Mouse (Mus musculus): ENCODE measurements around the gene Exoc3l2. TPM values are rescaled to one million over a fixed set of nuclear protein-coding genes. Genes with fewer than 3 reads are reported as not detected.

Gene Exoc3l2
- polyA plus RNA-seq (2016; fragmentation: Nextera tagmentation; extraction: Ambion mirVana) = 1.2 and 1.3 TPM in 2 replicates

- Histone ChIP-seq H3K36me3 (replicated peaks) (no peaks in the 10 kb centered on the region), H3K27ac (replicated peaks) (peak within 1 kb of the TSS; percentile 85), H3K9me3 (no peaks in the 10 kb centered on the region), H3K4me1 (peaks cover 46% of the 10 kb centered on the region), H3K4me3 (peak within 1 kb of the TSS; percentile 44), H3K27me3 (replicated peaks; ENCODE audit: low read depth, poor library complexity, severe bottlenecking) (peaks cover 44% of the 10 kb centered on the region)
- no peak for DNase-seq (ENCODE audit: low spot score)
- WGBS = 27% methylated on average over 6 of the region's 6 CpGs
Measured at GRCm38 (mm10) chr7:19462884-19463381, at the start of gene Exoc3l2. Exoc3l2 (plus strand) TSS chr7:19463331.

GRCm38 (mm10) chr7:19413525-19413924 is 49.6 kb upstream of the Exoc3l2 start:
- DNase-seq (ENCODE audit: low spot score) = no peak
- Histone ChIP-seq H3K4me1 (peaks cover 10% of the 10 kb centered on the region), H3K9me3 (peaks cover 20% of the 10 kb centered on the region; the same call in 1 of the 2 replicates), H3K4me3 (no peak overlapping the region), H3K27me3 (replicated peaks; ENCODE audit: low read depth, poor library complexity, severe bottlenecking) (peaks cover 28% of the 10 kb centered on the region), H3K27ac (replicated peaks) (no peak overlapping the region), H3K36me3 (replicated peaks) (no peaks in the 10 kb centered on the region)
- WGBS = 87% methylated on average over 3 of the region's 3 CpGs

GRCm38 (mm10) chr7:19416590-19416989 is 46.5 kb upstream of the Exoc3l2 start:
- H3K36me3 ChIP-seq (replicated peaks) = no peaks in the 10 kb centered on the region
- no peak overlapping the region for H3K27ac ChIP-seq (replicated peaks)
- H3K27me3 ChIP-seq (replicated peaks; ENCODE audit: low read depth, poor library complexity, severe bottlenecking) = peaks cover 59% of the 10 kb centered on the region
- H3K4me1 ChIP-seq = peaks cover 13% of the 10 kb centered on the region
- no peak for DNase-seq (ENCODE audit: low spot score)
- WGBS = 81% methylated on average over 15 of the region's 15 CpGs
- H3K4me3 ChIP-seq = no peak overlapping the region
- H3K9me3 ChIP-seq = peaks cover 20% of the 10 kb centered on the region; the same call in 1 of the 2 replicates

GRCm38 (mm10) chr7:19420121-19420520 is 43.0 kb upstream of the Exoc3l2 start:
- peaks cover 73% of the 10 kb centered on the region for H3K27me3 ChIP-seq (replicated peaks; ENCODE audit: low read depth, poor library complexity, severe bottlenecking)
- peaks cover 5% of the 10 kb centered on the region; the same call in 1 of the 2 replicates for H3K9me3 ChIP-seq
- peaks cover 13% of the 10 kb centered on the region for H3K4me1 ChIP-seq
- 8% methylated on average over 28 of the region's 28 CpGs for WGBS
- H3K27ac ChIP-seq (replicated peaks) = no peak overlapping the region
- H3K36me3 ChIP-seq (replicated peaks) = peaks cover 5% of the 10 kb centered on the region
- DNase-seq (ENCODE audit: low spot score) = no peak
- peak overlapping the region; percentile 27; the same call in 1 of the 2 replicates for H3K4me3 ChIP-seq

DNA sequence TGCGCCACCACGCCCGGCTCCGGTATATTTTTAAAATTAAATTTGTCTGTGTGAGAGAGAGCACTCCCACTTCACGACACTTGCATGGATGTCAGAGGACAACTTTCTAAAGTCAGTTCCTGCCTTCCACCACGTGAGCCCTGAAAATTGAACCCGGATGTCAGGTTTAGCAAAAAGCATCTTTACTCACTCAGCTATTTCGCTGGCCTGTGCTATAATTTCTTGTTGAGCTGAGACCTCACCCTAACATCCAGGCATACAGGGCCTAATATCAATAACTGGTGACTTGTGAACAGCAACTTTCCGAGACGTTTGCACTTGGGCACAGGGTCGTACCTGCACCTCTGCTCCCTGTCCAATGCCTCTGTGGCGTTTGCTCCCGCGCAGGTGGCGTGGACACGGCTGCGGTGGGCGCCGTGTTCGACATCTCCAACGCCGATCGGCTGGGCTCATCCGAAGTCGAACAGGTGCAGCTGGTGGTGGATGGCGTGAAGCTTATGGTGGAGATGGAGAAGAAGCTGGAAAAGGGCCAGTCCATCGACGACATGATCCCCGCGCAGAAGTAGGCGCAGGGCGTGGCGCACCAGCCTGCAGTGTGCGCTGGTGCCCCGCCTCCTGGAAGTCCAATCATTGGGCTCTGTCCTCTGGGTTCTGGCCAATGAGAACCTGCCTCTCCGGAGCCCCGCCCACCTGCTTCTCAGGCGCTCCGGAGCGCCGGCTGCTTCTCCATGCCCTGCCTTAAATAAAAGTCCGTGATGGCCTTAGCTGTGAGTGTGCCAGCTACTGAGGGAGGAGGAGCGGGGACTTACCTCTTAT is 42.1 kb upstream of the Exoc3l2 start:
- Histone ChIP-seq H3K9me3 (0 out of 2 replicates have a peak, but pooled peaks cover 5% of the 10 kb centered on the region), H3K36me3 (replicated peaks) (peaks cover 14% of the 10 kb centered on the region), H3K27me3 (replicated peaks; ENCODE audit: low read depth, poor library complexity, severe bottlenecking) (peaks cover 70% of the 10 kb centered on the region), H3K4me3 (peak overlapping the region; percentile 52), H3K4me1 (peaks cover 13% of the 10 kb centered on the region), H3K27ac (replicated peaks) (no peak overlapping the region)
- WGBS = 13% methylated on average over 43 of the region's 43 CpGs
- DNase-seq (ENCODE audit: low spot score) = peak; percentile 89

GRCm38 (mm10) chr7:19423083-19423482 is 40.0 kb upstream of the Exoc3l2 start:
- H3K27me3 ChIP-seq (replicated peaks; ENCODE audit: low read depth, poor library complexity, severe bottlenecking) = peaks cover 50% of the 10 kb centered on the region
- no peak overlapping the region for H3K27ac ChIP-seq (replicated peaks)
- peaks cover 34% of the 10 kb centered on the region for H3K36me3 ChIP-seq (replicated peaks)
- peaks cover 13% of the 10 kb centered on the region for H3K4me1 ChIP-seq
- 0 out of 2 replicates have a peak, but pooled peaks cover 1% of the 10 kb centered on the region for H3K9me3 ChIP-seq
- WGBS = 90% methylated on average over 3 of the region's 3 CpGs
- DNase-seq (ENCODE audit: low spot score) = no peak
- no peak overlapping the region for H3K4me3 ChIP-seq

DNA sequence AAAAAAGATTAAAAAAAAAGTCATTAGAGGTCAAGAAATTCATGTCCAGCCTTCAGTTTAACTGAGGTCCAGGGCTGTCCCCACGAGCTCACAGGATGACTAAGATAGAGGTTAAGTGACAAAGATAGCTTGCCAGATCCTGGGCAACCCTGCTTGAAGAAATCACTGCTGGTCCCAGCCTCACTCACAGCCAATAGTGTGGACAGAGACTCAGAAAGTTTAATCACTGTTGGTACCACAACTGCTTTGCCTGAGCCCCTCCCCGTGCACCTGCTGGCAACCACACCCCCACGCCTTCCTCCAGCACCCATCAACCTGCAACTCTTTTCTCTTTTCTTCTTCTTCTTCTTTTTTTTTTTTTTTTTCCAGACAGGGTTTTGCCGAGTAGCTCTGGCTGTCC is 39.1 kb upstream of the Exoc3l2 start:
- Histone ChIP-seq H3K4me3 (no peak overlapping the region), H3K4me1 (peaks cover 13% of the 10 kb centered on the region)

GRCm38 (mm10) chr7:19426349-19426748 is 36.8 kb upstream of the Exoc3l2 start:
- Histone ChIP-seq H3K4me3 (no peak overlapping the region), H3K27me3 (replicated peaks; ENCODE audit: low read depth, poor library complexity, severe bottlenecking) (peaks cover 17% of the 10 kb centered on the region), H3K4me1 (peaks cover 3% of the 10 kb centered on the region), H3K27ac (replicated peaks) (no peak overlapping the region), H3K9me3 (no peaks in the 10 kb centered on the region), H3K36me3 (replicated peaks) (peaks cover 67% of the 10 kb centered on the region)
- DNase-seq (ENCODE audit: low spot score) = no peak
- 71% methylated on average over 6 of the region's 6 CpGs for WGBS

More for the DNA sequence above, 39.1 kb upstream of the Exoc3l2 start:
- Histone ChIP-seq H3K36me3 (replicated peaks) (peaks cover 44% of the 10 kb centered on the region), H3K9me3 (no peaks in the 10 kb centered on the region), H3K27ac (replicated peaks) (no peak overlapping the region), H3K27me3 (replicated peaks; ENCODE audit: low read depth, poor library complexity, severe bottlenecking) (peaks cover 40% of the 10 kb centered on the region)
- 62% methylated on average over 4 of the region's 4 CpGs for WGBS
- DNase-seq (ENCODE audit: low spot score) = no peak

- no peak for DNase-seq (ENCODE audit: low spot score)
- Histone ChIP-seq H3K27ac (replicated peaks) (no peak overlapping the region), H3K4me1 (no peaks in the 10 kb centered on the region), H3K9me3 (no peaks in the 10 kb centered on the region), H3K27me3 (replicated peaks; ENCODE audit: low read depth, poor library complexity, severe bottlenecking) (peaks cover 12% of the 10 kb centered on the region), H3K4me3 (no peak overlapping the region), H3K36me3 (replicated peaks) (peaks cover 72% of the 10 kb centered on the region)
- 89% methylated on average over 6 of the region's 6 CpGs for WGBS
Measured at GRCm38 (mm10) chr7:19426888-19427287, 36.2 kb upstream of the Exoc3l2 start.

- peaks cover under 1% of the 10 kb centered on the region for H3K27me3 ChIP-seq (replicated peaks; ENCODE audit: low read depth, poor library complexity, severe bottlenecking)
- H3K36me3 ChIP-seq (replicated peaks) = peaks cover 85% of the 10 kb centered on the region
- peaks cover 10% of the 10 kb centered on the region for H3K9me3 ChIP-seq
- no peak overlapping the region for H3K4me3 ChIP-seq
- no peak for DNase-seq (ENCODE audit: low spot score)
- H3K4me1 ChIP-seq = no peaks in the 10 kb centered on the region
- H3K27ac ChIP-seq (replicated peaks) = no peak overlapping the region
- WGBS = 69% methylated on average over 15 of the region's 15 CpGs
Measured at GRCm38 (mm10) chr7:19427999-19428650, 35.0 kb upstream of the Exoc3l2 start.

DNA sequence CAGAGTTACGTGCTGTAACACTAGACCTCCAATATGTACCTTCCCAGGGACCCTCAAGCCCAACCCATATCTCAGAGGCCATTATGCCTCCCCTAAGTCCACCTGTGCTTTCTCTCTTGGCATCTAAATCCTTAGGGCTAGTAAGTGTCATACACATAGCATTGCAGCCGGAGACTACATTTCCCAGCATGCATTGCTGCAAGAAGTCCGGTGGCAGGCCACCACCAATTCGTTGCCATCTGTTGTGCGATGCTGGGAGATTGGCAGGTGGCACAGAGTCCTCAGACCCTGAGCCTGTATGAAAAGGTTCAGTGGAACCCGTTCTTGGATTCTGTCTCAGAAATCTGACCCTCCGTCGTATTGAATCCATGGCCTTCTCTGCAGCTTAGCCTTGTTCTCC is 33.4 kb upstream of the Exoc3l2 start:
- DNase-seq (ENCODE audit: low spot score) = no peak
- Histone ChIP-seq H3K27ac (replicated peaks) (no peak overlapping the region), H3K4me3 (no peak overlapping the region), H3K9me3 (peaks cover 13% of the 10 kb centered on the region), H3K4me1 (no peaks in the 10 kb centered on the region), H3K36me3 (replicated peaks) (peaks cover 100% of the 10 kb centered on the region), H3K27me3 (replicated peaks; ENCODE audit: low read depth, poor library complexity, severe bottlenecking) (no peaks in the 10 kb centered on the region)
- 76% methylated on average over 8 of the region's 8 CpGs for WGBS

DNA sequence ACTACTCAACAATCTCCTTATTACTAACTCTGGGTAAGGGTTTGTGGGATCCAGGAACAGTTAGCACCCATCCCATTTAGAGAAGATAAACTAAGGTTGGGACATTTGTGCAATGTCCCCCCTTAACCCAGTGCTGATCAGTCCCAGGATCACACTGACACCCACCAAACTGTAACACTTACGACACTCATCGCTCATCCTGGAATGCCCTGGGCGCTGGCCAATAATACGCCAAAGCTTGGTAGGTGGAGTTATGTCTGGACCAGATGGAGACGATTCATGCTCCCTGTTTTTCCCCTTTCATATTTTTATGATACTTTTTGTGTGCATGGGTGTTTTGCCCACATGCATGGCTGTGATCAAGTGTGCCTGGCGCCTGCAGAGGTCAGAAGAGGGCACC is 32.7 kb upstream of the Exoc3l2 start:
- 93% methylated on average over 6 of the region's 6 CpGs for WGBS
- Histone ChIP-seq H3K4me1 (no peaks in the 10 kb centered on the region), H3K4me3 (no peak overlapping the region), H3K27me3 (replicated peaks; ENCODE audit: low read depth, poor library complexity, severe bottlenecking) (no peaks in the 10 kb centered on the region), H3K36me3 (replicated peaks) (peaks cover 100% of the 10 kb centered on the region), H3K27ac (replicated peaks) (no peak overlapping the region), H3K9me3 (peaks cover 13% of the 10 kb centered on the region)
- no peak for DNase-seq (ENCODE audit: low spot score)
